Mouse (Mus musculus) lung, postnatal 25 days (tissue): ENCODE results near the gene Il22ra2.

Experiments
- DNase-seq: peaks from one replicate; pipeline ENCODE4 v3.0.0; 2022; ENCODE audit warnings: low spot score

Il22ra2 gene

DNA sequence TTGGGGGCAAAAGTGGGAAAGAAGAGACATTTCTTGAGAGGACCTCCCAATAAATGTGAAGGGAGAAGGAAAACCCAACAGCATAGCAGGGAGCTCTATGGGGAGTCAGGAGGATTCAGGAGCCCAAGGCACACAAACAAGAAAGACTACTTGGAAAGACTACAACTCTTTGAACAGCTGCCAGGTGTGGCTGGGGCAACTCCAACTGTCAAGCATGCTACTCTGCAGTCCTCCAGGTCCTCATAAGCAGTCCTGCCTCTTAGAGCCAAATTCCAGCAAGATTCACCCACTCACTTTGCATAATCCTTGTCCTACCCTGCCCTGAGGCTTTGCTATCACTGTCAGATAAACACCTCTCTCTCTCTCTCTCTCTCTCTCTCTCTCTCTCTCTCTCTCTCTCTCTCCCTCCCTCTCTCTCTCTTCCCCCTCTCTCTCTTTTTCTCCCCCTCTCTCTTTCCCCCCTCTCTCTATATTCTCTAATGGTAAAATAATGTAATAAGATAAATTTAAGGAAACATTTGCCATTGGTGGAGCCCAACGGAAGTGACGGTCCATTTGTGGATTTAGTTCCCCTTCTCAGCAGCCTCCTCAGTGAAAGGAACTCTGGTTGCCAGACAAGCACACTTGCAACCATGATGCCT lies at the start of gene Il22ra2:
Il22ra2 (plus strand) TSS at position 591 of the 641 bp plus-strand sequence.
- DNase-seq, result peak; percentile 64

DNA sequence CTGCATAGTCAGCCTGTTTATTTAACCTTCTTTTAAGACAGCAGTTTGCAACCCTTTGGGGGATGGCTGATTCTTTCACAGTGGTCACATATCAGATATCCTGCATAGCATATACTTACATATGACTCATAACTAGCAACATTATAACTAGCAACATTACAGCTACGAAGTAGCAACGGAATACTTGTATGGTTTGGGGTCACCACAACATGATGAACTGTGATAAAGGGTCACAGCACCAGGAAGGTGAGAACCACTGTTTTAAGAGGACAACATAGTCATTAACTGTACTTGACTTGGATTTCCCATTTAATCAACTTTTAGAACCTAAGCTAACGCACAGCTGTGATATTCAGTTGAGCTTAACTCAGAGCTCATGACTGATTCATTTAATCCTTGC lies 44.2 kb upstream of the Il22ra2 start:
- DNase-seq, result no peak

- no peak for DNase-seq
Measured at GRCm38 (mm10) chr10:19578001-19578400, 43.8 kb upstream of the Il22ra2 start.

- DNase-seq, result no peak
Measured at GRCm38 (mm10) chr10:19578409-19578986, 43.3 kb upstream of the Il22ra2 start.

- no peak for DNase-seq
Measured at GRCm38 (mm10) chr10:19580660-19581059, 41.1 kb upstream of the Il22ra2 start.

- peak; percentile 60 for DNase-seq
Measured at GRCm38 (mm10) chr10:19581844-19582582, 39.8 kb upstream of the Il22ra2 start.

DNA sequence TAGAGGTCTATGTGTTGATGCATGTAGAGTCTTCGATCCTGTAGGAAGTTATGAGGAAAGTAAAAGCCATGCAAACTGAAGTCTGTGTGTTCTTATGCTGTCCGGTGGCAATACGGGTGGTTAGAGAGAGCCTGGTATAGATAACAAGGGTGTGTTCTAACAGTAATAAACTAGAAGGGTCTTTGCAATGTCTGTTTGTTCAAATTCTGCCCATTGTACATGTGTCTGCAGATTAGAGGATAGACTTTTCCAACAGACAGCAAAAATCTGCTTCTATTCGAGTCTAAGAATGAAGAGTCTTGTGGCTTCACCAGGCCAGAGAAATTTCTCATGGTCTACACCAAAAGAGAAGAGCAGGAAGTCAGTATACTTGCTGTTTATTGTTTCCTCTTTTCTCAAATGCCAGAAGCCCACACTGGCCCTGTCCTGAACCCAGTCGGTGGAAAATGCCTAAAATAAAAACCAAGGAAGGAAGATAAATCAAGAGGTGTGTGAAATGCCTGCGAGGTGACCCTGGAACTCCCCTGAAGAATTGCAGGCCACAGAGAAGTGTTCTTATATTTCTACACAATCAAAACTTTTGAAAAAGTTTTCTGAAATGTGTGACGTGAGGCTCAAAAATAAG lies 38.9 kb upstream of the Il22ra2 start:
- no peak for DNase-seq

DNA sequence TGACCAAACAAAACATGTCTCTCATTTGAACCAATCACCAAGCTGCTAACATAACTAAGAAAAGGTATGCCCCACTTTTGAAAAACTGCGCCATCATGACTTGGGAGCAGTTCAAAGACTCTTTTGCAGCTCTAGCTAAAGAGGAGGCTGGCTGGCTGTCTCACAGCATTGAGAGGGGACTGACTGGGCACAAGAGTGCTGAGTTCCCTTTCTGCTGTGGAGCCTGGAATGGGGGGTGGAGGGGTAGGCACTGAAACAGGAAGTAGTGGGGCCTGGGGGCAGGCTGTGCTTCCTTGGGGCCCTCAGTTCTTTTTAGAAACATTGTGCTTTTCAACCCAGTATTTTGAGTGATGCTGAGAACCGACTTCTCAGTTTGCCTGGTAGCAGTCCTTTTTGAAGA lies 37.7 kb upstream of the Il22ra2 start:
- peak; percentile 61 for DNase-seq

DNA sequence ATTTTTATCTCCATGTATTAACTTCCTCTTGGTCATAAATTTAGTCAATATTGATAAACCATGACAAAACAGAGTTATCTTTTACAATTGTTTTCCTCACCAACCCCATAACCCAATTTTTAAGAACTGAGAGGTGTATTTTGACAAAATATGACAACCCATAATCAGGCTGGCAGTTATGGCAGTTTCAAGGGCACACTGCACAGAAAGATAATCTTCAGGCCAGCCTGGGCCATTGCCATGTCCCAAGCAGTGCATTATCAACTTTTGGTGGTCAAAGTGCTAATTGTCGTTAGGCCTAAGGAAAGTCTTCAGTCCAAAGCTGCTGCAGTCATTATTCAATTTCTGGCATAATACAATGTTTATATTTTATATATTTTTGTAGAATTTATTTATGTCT lies 37.0 kb upstream of the Il22ra2 start:
- no peak for DNase-seq

DNA sequence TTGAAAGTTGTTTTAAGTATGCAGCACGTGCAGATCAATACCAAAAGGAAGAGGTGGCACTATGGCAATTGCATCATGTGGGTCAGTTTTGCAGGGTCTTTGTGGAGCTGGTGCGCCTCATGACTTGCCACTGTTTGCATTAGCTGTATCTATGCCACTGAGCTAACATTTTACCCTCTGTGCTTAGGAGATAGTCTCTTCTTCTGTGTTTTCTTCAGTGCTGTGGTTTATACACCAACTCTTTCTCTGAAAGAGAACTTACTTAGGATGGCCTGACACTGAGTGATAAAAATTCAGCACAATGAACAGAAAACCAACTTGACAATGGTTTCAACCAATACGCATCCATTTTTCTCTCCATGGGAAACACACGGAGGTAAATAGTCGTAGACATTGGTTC lies 35.9 kb upstream of the Il22ra2 start:
- DNase-seq, result no peak

- no peak for DNase-seq
Measured at GRCm38 (mm10) chr10:19587281-19587680, 34.5 kb upstream of the Il22ra2 start.

DNA sequence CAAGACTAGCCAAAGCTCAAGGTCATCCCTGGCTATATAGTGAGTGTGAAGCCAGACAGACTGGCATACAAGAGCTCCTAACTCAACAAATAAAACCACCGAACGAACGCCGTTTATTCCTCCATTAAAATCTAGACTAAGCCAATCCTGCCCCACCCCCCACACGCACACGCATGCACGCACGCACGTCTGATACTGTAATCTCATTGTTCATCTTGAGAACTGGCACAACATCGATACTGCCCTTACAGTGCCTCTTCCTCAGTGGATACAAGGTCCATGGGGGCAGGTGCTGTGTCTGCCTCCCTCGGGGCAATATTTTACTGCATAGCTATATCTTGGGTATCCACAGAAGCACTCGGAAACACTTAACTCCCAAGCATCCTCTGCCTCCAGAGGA lies 32.2 kb upstream of the Il22ra2 start:
- DNase-seq, result no peak

- DNase-seq, result no peak
Measured at GRCm38 (mm10) chr10:19591286-19591640, 30.5 kb upstream of the Il22ra2 start.

DNA sequence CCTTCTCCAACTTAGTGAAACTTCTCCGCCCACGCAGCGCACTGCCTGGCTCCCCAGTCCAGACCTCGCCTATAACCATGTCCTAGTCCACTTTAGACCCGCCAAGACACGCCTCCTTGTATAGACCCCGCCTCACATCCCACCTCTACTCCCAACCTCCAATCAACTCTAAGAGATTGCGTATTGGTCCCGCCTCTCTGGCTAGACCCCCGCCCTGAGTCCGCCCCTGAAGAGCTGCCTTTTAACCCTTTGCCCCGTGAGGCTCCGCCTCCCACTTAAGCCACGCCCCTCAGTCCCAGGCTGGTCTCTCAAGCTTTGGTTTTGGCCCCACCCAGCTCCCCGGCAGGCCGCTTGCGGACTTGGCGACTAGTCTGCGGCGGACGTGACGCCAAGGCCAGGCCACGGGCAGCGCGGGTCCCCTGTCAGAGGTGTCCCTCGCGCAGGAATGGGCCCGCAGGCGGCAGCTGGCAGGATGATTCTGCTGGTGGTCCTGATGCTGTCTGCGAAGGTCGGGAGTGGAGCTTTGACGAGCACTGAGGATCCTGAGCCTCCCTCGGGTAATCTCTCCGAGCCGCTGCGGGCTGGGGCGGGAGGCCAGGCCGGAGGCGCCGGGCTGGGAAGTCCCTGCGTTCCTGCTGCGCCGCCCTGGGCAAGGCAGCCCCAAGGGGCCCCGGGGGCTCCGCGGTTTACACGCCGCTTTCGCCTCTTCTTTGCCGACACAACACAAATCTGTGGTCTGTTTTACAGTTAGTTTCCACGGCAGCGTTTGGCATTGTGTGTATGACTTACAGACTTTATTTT lies 30.0 kb upstream of the Il22ra2 start, which contains the start of gene Ifngr1:
Ifngr1 (plus strand) TSS at position 309 of the 801 bp plus-strand sequence.
- DNase-seq, result peak; percentile 100

- no peak for DNase-seq
Measured at GRCm38 (mm10) chr10:19592556-19592955, 29.2 kb upstream of the Il22ra2 start.

DNA sequence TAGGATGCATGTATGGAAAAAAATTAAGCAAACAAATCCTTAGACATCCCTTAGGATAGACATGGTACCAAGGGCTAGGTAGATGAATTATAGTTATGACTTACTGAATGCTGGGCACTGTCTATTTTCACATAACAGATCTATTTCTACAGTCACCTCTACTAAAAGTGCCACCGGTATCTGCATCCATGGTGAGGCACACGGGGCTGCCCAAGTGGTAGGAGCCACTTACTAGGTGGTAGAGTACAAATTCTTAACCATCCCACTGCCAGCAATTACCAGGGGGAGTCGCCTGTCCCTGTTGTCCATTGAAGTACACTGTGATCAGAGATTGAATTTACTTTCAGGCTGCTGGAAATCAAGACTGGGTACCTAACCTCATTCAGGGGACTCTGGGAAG lies 28.5 kb upstream of the Il22ra2 start:
- no peak for DNase-seq

DNA sequence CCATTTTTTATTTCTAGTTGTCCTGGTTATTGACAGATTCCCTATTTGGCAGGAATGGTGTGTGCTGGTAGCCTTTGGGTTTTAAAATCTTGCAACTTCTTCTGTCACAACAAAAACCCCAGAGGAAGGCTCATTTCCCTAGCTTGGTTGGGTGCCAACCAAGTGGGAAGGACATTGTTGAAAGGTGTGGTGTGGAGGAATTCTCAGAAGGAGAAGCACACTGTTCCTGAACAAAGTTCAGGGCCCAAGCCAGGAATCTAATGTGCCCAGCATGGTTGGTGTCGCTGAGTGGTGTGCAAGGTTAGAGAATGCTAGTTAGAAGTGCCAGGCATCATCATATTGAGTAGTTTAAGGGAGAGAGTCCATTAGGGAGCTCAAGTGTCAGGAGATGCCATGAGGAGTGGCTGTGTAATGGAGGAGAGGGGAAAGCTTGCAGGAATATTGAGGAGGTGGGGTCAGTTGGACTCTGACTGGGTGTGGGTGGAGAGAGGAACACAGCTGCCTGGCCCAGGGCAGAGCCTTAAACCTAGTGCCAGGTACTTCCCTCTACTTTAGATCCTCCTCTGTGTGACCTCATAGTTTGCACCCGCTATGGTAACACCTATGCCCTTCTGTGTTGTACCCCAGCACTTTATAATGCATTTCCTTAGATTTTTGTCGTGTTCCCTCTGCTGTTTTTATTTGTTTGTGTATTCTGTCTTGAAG lies 27.4 kb upstream of the Il22ra2 start:
- no peak for DNase-seq

DNA sequence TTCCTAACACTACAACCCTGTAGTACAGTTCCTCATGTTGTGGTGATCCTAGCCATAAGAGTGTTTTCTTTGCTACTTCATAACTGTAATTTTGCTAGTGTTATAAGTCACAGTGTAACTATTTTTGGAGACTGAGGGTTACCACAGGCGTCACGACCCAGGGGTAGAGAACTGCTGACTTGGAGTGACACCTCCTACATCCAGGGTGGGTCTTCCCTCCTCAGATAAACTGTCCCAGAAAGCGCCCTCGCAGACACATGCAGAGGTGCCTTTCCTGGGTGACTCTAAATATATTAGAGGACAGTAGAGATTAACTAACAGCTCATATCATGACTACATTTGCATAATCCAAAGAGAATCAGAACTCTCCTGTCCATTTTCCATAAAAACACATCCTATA lies 24.9 kb upstream of the Il22ra2 start:
- DNase-seq, result no peak

GRCm38 (mm10) chr10:19598091-19598490 lies 23.7 kb upstream of the Il22ra2 start:
- DNase-seq, result no peak

GRCm38 (mm10) chr10:19599331-19600092 lies 22.3 kb upstream of the Il22ra2 start:
- DNase-seq, result no peak

GRCm38 (mm10) chr10:19600093-19600420 lies 21.7 kb upstream of the Il22ra2 start:
- DNase-seq, result peak; percentile 57
